Comparison of ENCODE assay signal across 8 mouse cellular contexts in the genomic region with DNA sequence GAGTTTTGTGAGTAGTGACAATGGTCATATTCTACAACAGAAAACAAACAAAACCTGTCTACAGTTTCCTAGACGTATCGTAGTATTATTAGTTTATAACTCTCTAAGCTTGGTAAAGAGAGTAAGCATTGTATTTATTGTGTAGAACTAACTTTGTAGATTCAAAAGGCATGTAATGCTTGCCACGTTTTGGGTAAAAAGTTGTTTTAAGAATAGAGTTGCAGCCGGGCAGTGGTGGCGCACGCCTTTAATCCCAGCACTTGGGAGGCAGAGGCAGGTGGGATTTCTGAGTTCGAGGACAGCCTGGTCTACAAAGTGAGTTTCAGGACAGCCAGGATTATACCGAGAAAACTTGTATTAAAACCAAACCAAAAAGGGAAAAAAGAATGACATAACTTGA. TPM values are rescaled to one million over a fixed set of nuclear protein-coding genes. Genes with fewer than 3 reads are reported as not detected.
DNase-seq lines count a peak whose midpoint lies in the region; ATAC-seq and TF ChIP-seq lines count a peak whose summit lies in the region.

No protein-coding gene starts in this region.

- no peak overlapping the region for H3K9ac ChIP-seq in limb, embryonic 15.5 days

- WGBS in limb, embryonic 15.5 days: 13% methylated on average over 8 of the region's 8 CpGs

- H3K4me2 ChIP-seq in limb, embryonic 15.5 days: peak overlapping the region; percentile 54

- no peak for TF ChIP-seq CTCF in gastrocnemius, adult 2 months (IDR thresholded peaks at IDR 0.05)
- TF ChIP-seq CTCF in embryonic fibroblast, embryonic 13.5 days (IDR thresholded peaks at IDR 0.05; ENCODE audit: borderline replicate concordance, insufficient read depth, low read length): no peak

- no peak for DNase-seq in gastrocnemius, adult 2 months
- DNase-seq in gastrocnemius, postnatal 10 days: no peak
- peak; percentile 33 for DNase-seq in 3T3-L1 (ENCODE audit: low read depth, low spot score)
- DNase-seq in T-cell, adult 2 months (ENCODE audit: low spot score): no peak
- DNase-seq in ovary, postnatal 10 days (ENCODE audit: low spot score): no peak

- H3K4me1 ChIP-seq in embryonic fibroblast, embryonic 13.5 days (ENCODE audit: control insufficient read depth, insufficient read depth, low read length): peaks cover 3% of the 10 kb centered on the region; the same call in 1 of the 2 replicates
- peaks cover 7% of the 10 kb centered on the region; the same call in 1 of the 2 replicates for H3K4me1 ChIP-seq in limb, embryonic 15.5 days

- peak overlapping the region; percentile 88 for H3K27ac ChIP-seq in gastrocnemius, adult 2 months
- H3K27ac ChIP-seq in embryonic fibroblast, embryonic 13.5 days (ENCODE audit: insufficient read depth, low read length): no peak overlapping the region
- no peak overlapping the region for H3K27ac ChIP-seq in limb, embryonic 15.5 days

- H3K9me3 ChIP-seq in limb, embryonic 15.5 days: no peaks in the 10 kb centered on the region

- H3K4me3 ChIP-seq in gastrocnemius, adult 2 months: peak overlapping the region; percentile 98
- H3K4me3 ChIP-seq in embryonic fibroblast, embryonic 13.5 days (ENCODE audit: insufficient read depth, low read length): peak overlapping the region; percentile 68
- H3K4me3 ChIP-seq in limb, embryonic 15.5 days: peak overlapping the region; percentile 89

- no peak for TF ChIP-seq POLR2A in embryonic fibroblast, embryonic 13.5 days (IDR thresholded peaks at IDR 0.05; ENCODE audit: low read depth, low read length)

- intact Hi-C loops in gastrocnemius, adult 2 months (cut with DNase I): loop anchor here (2.0 kb wide), 1 partner anchor 23 kb away; a partner anchor contains a TSS

- H3K27me3 ChIP-seq in limb, embryonic 15.5 days: no peaks in the 10 kb centered on the region

- peaks cover 17% of the 10 kb centered on the region for H3K36me3 ChIP-seq in limb, embryonic 15.5 days

- no peak for ATAC-seq in limb, embryonic 15.5 days (ENCODE audit: insufficient number of reproducible peaks, low FRiP score, low TSS enrichment, low read depth)
- no peak for ATAC-seq in megakaryocyte progenitor cell, adult 5-6 weeks (replicated peaks; ENCODE audit: poor library complexity)

RNA-seq across cellular contexts. Expression of a gene that starts 22.4 kb away (rescaled TPM):
- 1 to 10 TPM; 8.0 to 9.3 TPM for total RNA-seq in gastrocnemius, adult 2 months (2021)
- total RNA-seq in gastrocnemius, postnatal 10 days (2021): 10 to 100 TPM; 10.5 to 13.0 TPM
- polyA plus RNA-seq in embryonic fibroblast, embryonic 13.5 days (2011; ENCODE audit: insufficient read length, low read depth, missing spikeins): 31.2 and 39.1 TPM in 2 replicates
- polyA plus RNA-seq in limb, embryonic 15.5 days (2015; fragmentation: Nextera tagmentation; extraction: Ambion mirVana): 42.1 and 42.2 TPM in 2 replicates
- total RNA-seq in megakaryocyte progenitor cell, adult 5-6 weeks (2015): 44.5 and 52.2 TPM in 2 replicates
- 39.9 and 44.9 TPM in 2 replicates for total RNA-seq in megakaryocyte progenitor cell, adult 5-6 weeks (2017)

RNA-seq across cellular contexts. Expression of a gene that starts 22.6 kb away (rescaled TPM):
- total RNA-seq in gastrocnemius, adult 2 months (2021): 10 to 100 TPM in 1 of 2 experiments, 1 to 10 TPM in 1; 8.6 to 11.2 TPM
- 1 to 10 TPM; 7.3 to 8.3 TPM for total RNA-seq in gastrocnemius, postnatal 10 days (2021)
- polyA plus RNA-seq in embryonic fibroblast, embryonic 13.5 days (2011; ENCODE audit: insufficient read length, low read depth, missing spikeins): 15.0 and 19.3 TPM in 2 replicates
- 15.1 and 18.6 TPM in 2 replicates for polyA plus RNA-seq in limb, embryonic 15.5 days (2015; fragmentation: Nextera tagmentation; extraction: Ambion mirVana)
- 8.9 and 9.9 TPM in 2 replicates for total RNA-seq in megakaryocyte progenitor cell, adult 5-6 weeks (2015)
- 6.5 and 9.7 TPM in 2 replicates for total RNA-seq in megakaryocyte progenitor cell, adult 5-6 weeks (2017)

RNA-seq across cellular contexts. Expression of a gene that starts 58.2 kb away (rescaled TPM):
- 10 to 100 TPM; 43.9 to 52.0 TPM for total RNA-seq in gastrocnemius, adult 2 months (2021)
- total RNA-seq in gastrocnemius, postnatal 10 days (2021): 10 to 100 TPM; 62.3 to 64.2 TPM
- 168 and 209 TPM in 2 replicates for polyA plus RNA-seq in embryonic fibroblast, embryonic 13.5 days (2011; ENCODE audit: insufficient read length, low read depth, missing spikeins)
- polyA plus RNA-seq in limb, embryonic 15.5 days (2015; fragmentation: Nextera tagmentation; extraction: Ambion mirVana): 66.3 and 75.7 TPM in 2 replicates
- 1.4 and 5.8 TPM in 2 replicates for total RNA-seq in megakaryocyte progenitor cell, adult 5-6 weeks (2015)
- total RNA-seq in megakaryocyte progenitor cell, adult 5-6 weeks (2017): 2.5 and 6.4 TPM in 2 replicates

Comparison
In these comparisons a context has a peak if more than half of its experiments do, and no peak if none do; other contexts are left out.
1. RNA of a gene that starts 58.2 kb away (total RNA-seq): 62.3 to 64.2 TPM in gastrocnemius, postnatal 10 days and 43.9 to 52.0 TPM in gastrocnemius, adult 2 months; 1.4 to 6.4 TPM in megakaryocyte progenitor cell, adult 5-6 weeks; every median in the first group is over 4 times any median in the second.
2. Peak in every context shown above with its lines, with median percentiles within 50 percentile points of each other: H3K4me3 ChIP-seq.